Mouse (Mus musculus) testis, adult 2 months (tissue): ENCODE measurements around the gene Myh9.

Experiments used
- CTCF ChIP-seq: fragments of 200-500 bp; IDR thresholded peaks from 2 replicates; pipeline ENCODE4 v1.5.1; 2012; ENCODE audit warnings: low read depth, mild to moderate bottlenecking, inconsistent platforms, low read length, moderate library complexity; ENCODE audit not compliant: control insufficient read depth, insufficient read depth, insufficient replicate concordance
- POLR2A ChIP-seq: fragments of 200-500 bp; IDR thresholded peaks from 2 replicates; pipeline ENCODE4 v1.6.1; 2012; ENCODE audit warnings: low read depth, mild to moderate bottlenecking, inconsistent platforms, low read length, moderate library complexity; ENCODE audit not compliant: control insufficient read depth

- no peak for TF ChIP-seq POLR2A
- no peak for TF ChIP-seq CTCF
Observed at GRCm38 (mm10) chr15:77881698-77882097, 39.7 kb upstream of the Myh9 start.
